Mouse (Mus musculus) hindbrain, embryonic 11.5 days (tissue): Measurements from ENCODE around the gene Pga5. TPM values are rescaled to one million over a fixed set of nuclear protein-coding genes. Genes with fewer than 3 reads are reported as not detected.
A peak's percentile ranks its signal among the peaks of the same experiment; 100 is the strongest.

ENCODE experiments used
- ATAC-seq: fragments of 200-750 bp; cut with Nextera tagmentation; 2 replicates; pipeline ENCODE4 v1.8.0; 2017; ENCODE audit warnings: mild to moderate bottlenecking, moderate TSS enrichment, moderate library complexity; ENCODE audit not compliant: low FRiP score
- DNase-seq: peaks from one replicate; pipeline ENCODE4 v3.0.0-alpha.2; 2015; ENCODE audit warnings: low spot score
- H3K27ac ChIP-seq: fragments of 300-500 bp; sonication (generic); 2 replicates; pipeline ENCODE4 v1.5.1; 2014; ENCODE audit warnings: mild to moderate bottlenecking, low read depth, low read length
- H3K27me3 ChIP-seq: fragments of 300-500 bp; sonication (generic); 2 replicates; pipeline ENCODE4 v1.6.1; 2014; ENCODE audit warnings: mild to moderate bottlenecking, low read length, moderate library complexity, mixed read lengths; ENCODE audit not compliant: control insufficient read depth, insufficient read depth
- H3K36me3 ChIP-seq: fragments of 300-500 bp; sonication (generic); 2 replicates; pipeline ENCODE4 v1.6.1; 2014; ENCODE audit warnings: mild to moderate bottlenecking, low read length, moderate library complexity, mixed read lengths; ENCODE audit not compliant: control insufficient read depth, insufficient read depth
- H3K4me1 ChIP-seq: fragments of 300-500 bp; sonication (generic); replicated peaks from 2 replicates; pipeline ENCODE4 v1.6.1; 2014; ENCODE audit warnings: low read length, mixed read lengths; ENCODE audit not compliant: control insufficient read depth, insufficient read depth
- H3K4me2 ChIP-seq: fragments of 300-500 bp; sonication (generic); replicated peaks from 2 replicates; pipeline ENCODE4 v1.6.1; 2014; ENCODE audit warnings: mild to moderate bottlenecking, low read depth, low read length
- H3K4me3 ChIP-seq: fragments of 300-500 bp; sonication (generic); 2 replicates; pipeline ENCODE4 v1.5.1; 2014; ENCODE audit warnings: low read depth, low read length
- H3K9ac ChIP-seq: fragments of 300-500 bp; sonication (generic); 2 replicates; pipeline ENCODE4 v1.6.1; 2014; ENCODE audit warnings: low read depth, low read length
- H3K9me3 ChIP-seq: fragments of 300-500 bp; sonication (generic); 2 replicates; pipeline ENCODE4 v1.6.1; 2016; ENCODE audit warnings: low read length; ENCODE audit not compliant: control insufficient read depth
- WGBS: fragments of 180-500 bp; shearing (Covaris S2); extraction: QIAGEN DNeasy Blood & Tissue Kit; methylation state at CpG from one replicate; pipeline ENCODE4 v1.1.7; 2014; 5-methylcytosine and 5-hydroxymethylcytosine counted together
- polyA plus RNA-seq: library from polyadenylated mRNA; unstranded; fragments of >200 nt; fragmentation: Nextera tagmentation; extraction: Ambion mirVana; gene quantifications from 2 replicates; pipeline ENCODE4 v1.2.1, GENCODE M21; 2014

Pga5 gene
- polyA plus RNA-seq, 1 experiment from 2014 or later = not detected

DNA sequence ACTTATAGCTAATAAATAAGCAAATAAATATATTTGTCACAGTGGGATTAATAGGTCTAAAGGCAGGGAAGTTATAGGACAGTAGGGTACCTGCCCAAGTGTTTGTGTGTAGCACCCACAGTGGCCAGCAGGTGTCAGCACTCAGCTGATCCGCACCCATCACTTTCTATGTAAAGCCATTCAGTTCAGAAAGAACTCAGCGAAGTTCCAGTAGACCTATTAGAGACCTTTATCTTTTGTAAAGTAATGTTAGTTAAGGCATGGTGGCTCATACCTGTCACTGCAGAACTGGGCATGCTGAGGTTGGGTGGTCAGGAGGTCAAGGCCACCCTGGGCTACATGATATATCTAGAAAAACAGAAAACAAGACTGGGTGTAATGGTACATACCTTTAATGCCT lies 12.4 kb downstream of the Pga5 start:
- DNase-seq = peak; percentile 78
- 19% methylated on average over 2 of the region's 2 CpGs for WGBS
- Histone ChIP-seq H3K9me3 (no peaks in the 10 kb centered on the region), H3K36me3 (no peaks in the 10 kb centered on the region), H3K4me1 (no peaks in the 10 kb centered on the region), H3K4me2 (no peak overlapping the region), H3K4me3 (no peak overlapping the region), H3K9ac (no peak overlapping the region), H3K27me3 (no peaks in the 10 kb centered on the region), H3K27ac (no peak overlapping the region)
- ATAC-seq = peak; percentile 54

GRCm38 (mm10) chr19:10665093-10665492 lies 12.8 kb downstream of the Pga5 start:
- DNase-seq (no peak), ATAC-seq (peak; percentile 33; the same call in 1 of the 2 replicates)
- H3K4me2 ChIP-seq = no peak overlapping the region
- no peaks in the 10 kb centered on the region for H3K27me3 ChIP-seq
- H3K4me3 ChIP-seq = no peak overlapping the region
- 63% methylated on average over 3 of the region's 3 CpGs for WGBS
- no peak overlapping the region for H3K27ac ChIP-seq
- no peaks in the 10 kb centered on the region for H3K36me3 ChIP-seq
- H3K9me3 ChIP-seq = no peaks in the 10 kb centered on the region
- no peaks in the 10 kb centered on the region for H3K4me1 ChIP-seq
- H3K9ac ChIP-seq = no peak overlapping the region

DNA sequence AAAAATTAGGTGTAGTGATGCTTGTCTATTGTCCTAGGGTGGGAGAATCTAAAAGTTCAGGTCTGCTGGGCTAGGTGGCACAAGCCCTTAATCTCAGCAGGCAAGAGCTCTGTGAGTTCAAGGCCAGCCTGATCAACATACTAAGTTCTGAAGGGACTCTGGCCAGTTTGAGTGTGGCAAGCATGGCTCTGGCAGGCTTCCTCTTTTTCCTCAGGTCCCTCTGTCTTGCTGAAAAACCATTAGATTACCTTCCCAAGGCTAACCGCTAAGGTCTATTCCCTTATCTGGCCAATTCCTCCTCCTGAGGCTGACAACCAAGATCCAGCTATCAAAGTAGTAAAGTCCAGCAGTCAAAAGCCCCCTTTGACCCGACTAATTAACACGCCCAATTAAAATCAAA lies 15.2 kb downstream of the Pga5 start:
- Histone ChIP-seq H3K4me3 (no peak overlapping the region), H3K4me2 (no peak overlapping the region), H3K27ac (no peak overlapping the region), H3K36me3 (no peaks in the 10 kb centered on the region), H3K9me3 (no peaks in the 10 kb centered on the region), H3K27me3 (no peaks in the 10 kb centered on the region), H3K4me1 (no peaks in the 10 kb centered on the region), H3K9ac (no peak overlapping the region)
- ATAC-seq = no peak
- 79% methylated on average over 3 of the region's 3 CpGs for WGBS
- DNase-seq = no peak

DNA sequence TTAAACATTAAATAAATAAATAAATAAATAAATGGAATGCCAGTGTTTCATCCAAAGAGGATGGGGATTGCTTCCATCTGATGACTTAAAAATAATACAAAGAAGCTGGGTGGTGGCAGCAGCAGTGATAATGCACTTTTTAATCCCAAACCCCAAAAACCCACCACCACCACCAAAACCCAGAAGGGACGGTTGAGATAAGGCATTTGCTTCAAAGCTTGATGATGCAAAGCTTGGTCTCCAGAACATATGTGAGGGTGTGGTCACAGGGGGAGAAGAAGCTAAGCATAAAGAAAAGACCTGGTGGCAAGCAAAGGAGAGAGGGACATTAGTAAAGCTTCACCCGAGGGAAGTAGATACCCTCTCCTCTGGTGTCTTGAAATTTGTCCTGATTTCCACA lies 16.0 kb downstream of the Pga5 start:
- Histone ChIP-seq H3K9me3 (no peaks in the 10 kb centered on the region), H3K36me3 (no peaks in the 10 kb centered on the region), H3K27ac (no peak overlapping the region), H3K4me1 (no peaks in the 10 kb centered on the region), H3K27me3 (no peaks in the 10 kb centered on the region), H3K4me3 (no peak overlapping the region), H3K9ac (no peak overlapping the region), H3K4me2 (no peak overlapping the region)
- ATAC-seq = no peak
- DNase-seq = no peak
- 89% methylated on average over 2 of the region's 2 CpGs for WGBS

GRCm38 (mm10) chr19:10661373-10661772 lies 16.5 kb downstream of the Pga5 start:
- H3K4me3 ChIP-seq = no peak overlapping the region
- ATAC-seq (no peak), DNase-seq (no peak)
- H3K9ac ChIP-seq = no peak overlapping the region
- H3K4me2 ChIP-seq = no peak overlapping the region
- no peaks in the 10 kb centered on the region for H3K4me1 ChIP-seq
- H3K27ac ChIP-seq = no peak overlapping the region
- no peaks in the 10 kb centered on the region for H3K36me3 ChIP-seq
- H3K27me3 ChIP-seq = no peaks in the 10 kb centered on the region
- no peaks in the 10 kb centered on the region for H3K9me3 ChIP-seq
- WGBS = 74% methylated on average over 5 of the region's 5 CpGs

DNA sequence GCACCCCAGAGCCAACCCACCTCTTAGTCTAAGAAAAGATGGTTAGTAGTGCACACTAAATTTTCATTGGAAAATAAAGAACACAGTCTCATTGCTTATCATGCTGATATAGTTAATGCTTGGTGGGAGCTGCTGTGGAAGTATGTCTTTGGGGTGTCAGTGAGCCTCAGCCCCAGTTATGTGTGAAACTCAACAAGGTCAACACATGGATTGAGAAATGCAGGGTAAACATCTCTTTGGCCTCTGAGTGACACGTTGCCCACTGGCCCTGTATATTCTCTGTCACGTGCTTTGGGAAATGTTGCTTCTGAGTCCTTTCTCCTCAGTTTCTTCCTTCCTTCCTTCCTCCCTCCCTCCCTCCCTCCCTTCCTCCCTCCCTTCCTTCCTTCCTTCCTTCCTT lies 19.5 kb downstream of the Pga5 start:
- H3K9ac ChIP-seq = no peak overlapping the region
- no peaks in the 10 kb centered on the region for H3K27me3 ChIP-seq
- no peak overlapping the region for H3K4me2 ChIP-seq
- DNase-seq = no peak
- no peaks in the 10 kb centered on the region for H3K36me3 ChIP-seq
- WGBS = 83% methylated on average over 2 of the region's 2 CpGs
- no peak overlapping the region for H3K4me3 ChIP-seq
- H3K4me1 ChIP-seq = no peaks in the 10 kb centered on the region
- H3K9me3 ChIP-seq = no peaks in the 10 kb centered on the region
- H3K27ac ChIP-seq = no peak overlapping the region
- ATAC-seq = no peak

- H3K27me3 ChIP-seq = no peaks in the 10 kb centered on the region
- H3K27ac ChIP-seq = no peak overlapping the region
- no peak overlapping the region for H3K4me3 ChIP-seq
- no peaks in the 10 kb centered on the region for H3K9me3 ChIP-seq
- 84% methylated on average over 5 of the region's 5 CpGs for WGBS
- no peaks in the 10 kb centered on the region for H3K36me3 ChIP-seq
- H3K9ac ChIP-seq = no peak overlapping the region
- no peaks in the 10 kb centered on the region for H3K4me1 ChIP-seq
- DNase-seq (no peak), ATAC-seq (no peak)
- H3K4me2 ChIP-seq = no peak overlapping the region
Observed at GRCm38 (mm10) chr19:10657742-10658141, 20.1 kb downstream of the Pga5 start.

- Histone ChIP-seq H3K36me3 (no peaks in the 10 kb centered on the region), H3K9me3 (no peaks in the 10 kb centered on the region), H3K4me1 (no peaks in the 10 kb centered on the region), H3K27me3 (no peaks in the 10 kb centered on the region), H3K27ac (no peak overlapping the region), H3K4me2 (no peak overlapping the region), H3K4me3 (no peak overlapping the region), H3K9ac (no peak overlapping the region)
- 90% methylated on average over 3 of the region's 3 CpGs for WGBS
- ATAC-seq = no peak
- DNase-seq = no peak
Observed at GRCm38 (mm10) chr19:10656058-10656457, 21.8 kb downstream of the Pga5 start.

DNA sequence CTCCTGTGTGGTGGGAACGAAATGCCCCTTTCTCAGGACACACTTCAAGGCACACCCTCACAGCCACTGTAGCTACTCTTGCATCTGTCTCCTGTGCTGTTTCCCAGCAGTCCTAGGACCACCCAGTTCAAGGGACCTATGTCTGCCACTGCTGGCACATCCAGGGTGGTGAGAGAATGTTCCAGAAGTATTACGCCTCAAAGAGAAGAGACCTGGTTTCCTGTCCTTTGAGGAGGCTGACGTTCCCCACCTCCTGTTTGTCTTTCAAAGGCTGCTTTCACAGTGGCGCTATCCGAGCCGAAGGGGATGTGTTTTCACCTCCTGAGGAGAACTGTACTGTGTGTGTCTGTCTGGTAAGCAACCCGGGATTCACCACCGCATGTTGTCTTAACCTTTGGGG lies 29.7 kb downstream of the Pga5 start:
- no peaks in the 10 kb centered on the region for H3K36me3 ChIP-seq
- H3K4me3 ChIP-seq = no peak overlapping the region
- no peak overlapping the region for H3K4me2 ChIP-seq
- H3K9ac ChIP-seq = no peak overlapping the region
- ATAC-seq = no peak
- no peaks in the 10 kb centered on the region for H3K4me1 ChIP-seq
- no peak overlapping the region for H3K27ac ChIP-seq
- no peak for DNase-seq
- 65% methylated on average over 8 of the region's 8 CpGs for WGBS
- H3K27me3 ChIP-seq = no peaks in the 10 kb centered on the region
- no peaks in the 10 kb centered on the region for H3K9me3 ChIP-seq
